Mouse (Mus musculus): ENCODE results near the gene Zfp462.

DNA sequence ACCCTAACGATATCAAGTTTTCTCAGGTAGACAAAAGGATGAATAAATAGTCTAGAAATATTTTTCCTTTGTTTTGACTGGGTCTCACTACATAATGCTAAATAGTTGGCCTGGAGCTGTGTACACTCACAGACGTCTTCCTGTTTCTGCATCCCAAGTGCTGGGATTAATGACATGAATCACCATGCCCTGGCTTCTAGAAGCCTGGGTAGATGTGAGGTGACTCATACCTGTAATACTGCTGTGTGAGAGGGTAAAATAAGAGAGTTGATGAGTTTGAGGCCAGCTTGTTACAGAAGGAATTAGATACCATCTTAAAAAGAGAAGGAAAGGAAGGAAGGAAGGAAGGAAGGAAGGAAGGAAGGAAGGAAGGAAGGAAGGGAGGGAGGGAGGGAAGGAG is 15.2 kb upstream of the Zfp462 start:
- TF ChIP-seq CTCF (IDR thresholded peaks at IDR 0.05; ENCODE audit: low read depth, low read length) (no peak), POLR2A (IDR thresholded peaks at IDR 0.05; ENCODE audit: borderline replicate concordance, low read depth, low read length) (no peak)

All from bone marrow macrophage, adult 2 months (primary cell).